Mouse (Mus musculus): ENCODE data around the gene Dnajc9. TPM values are rescaled to one million over a fixed set of nuclear protein-coding genes. Genes with fewer than 3 reads are reported as not detected.

Gene Dnajc9
- total RNA-seq (2021) = 10 to 100 TPM; 11.1 to 11.6 TPM
- long read RNA-seq, experiment 1, transcript Dnajc9-201 (5 exons, 1,631 nt) = major isoform, 9 of 10 reads
- long read RNA-seq, experiment 1, partial matches to known transcripts = 1 of 10 reads
- long read RNA-seq, experiment 1, other reads (novel, unspliced or antisense) = 0 of 10 reads
- long read RNA-seq, experiment 2, transcript Dnajc9-201 (5 exons, 1,631 nt) = major isoform, 5 of 9 reads
- long read RNA-seq, experiment 2, partial matches to known transcripts = 3 of 9 reads
- long read RNA-seq, experiment 2, other reads (novel, unspliced or antisense) = 0 of 9 reads

- DNase-seq = peak; percentile 96 to 97
These were observed at the start of gene Dnajc9 for GRCm38 (mm10) chr14:20388441-20389129. Dnajc9 (minus strand) TSS chr14:20388910.

DNA sequence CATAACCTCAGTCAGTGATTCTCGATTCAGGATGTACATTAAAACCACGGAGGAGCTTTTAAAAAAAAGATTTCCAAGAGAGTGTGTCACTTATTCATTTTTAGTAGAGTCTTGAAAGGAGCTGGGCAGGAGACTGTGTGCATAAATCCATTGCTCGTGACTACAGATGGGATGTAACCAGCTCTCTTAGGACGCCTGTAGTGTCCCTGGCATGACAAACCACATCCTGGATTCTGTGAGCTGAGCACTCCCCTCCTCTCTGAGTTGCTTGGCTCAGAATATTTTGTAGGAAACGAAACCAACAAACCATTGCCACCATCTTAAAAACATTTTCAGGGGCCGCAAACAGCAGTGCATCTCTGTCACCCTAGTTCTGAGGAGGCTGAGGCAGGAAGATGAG, 48.3 kb upstream of the Dnajc9 start:
- no peak for DNase-seq

DNA sequence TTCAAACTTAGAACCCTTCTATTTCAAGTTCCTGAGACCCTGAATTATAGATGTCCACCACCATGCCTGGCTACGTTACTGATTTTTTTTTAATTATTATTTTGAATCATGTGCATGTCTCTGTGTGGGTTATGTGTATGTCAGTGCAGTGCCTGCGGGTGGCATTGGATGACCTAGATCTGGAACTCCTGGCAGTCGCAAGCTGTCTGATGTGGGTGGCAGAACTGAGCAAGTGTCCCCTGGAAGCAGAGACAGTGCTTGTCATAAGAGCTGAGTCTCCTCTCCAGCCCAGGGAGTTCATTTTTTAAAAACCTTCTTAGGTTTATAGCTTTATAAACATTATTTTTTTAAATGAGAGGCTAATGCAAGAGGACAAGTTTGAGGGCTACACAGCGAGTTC, 43.7 kb upstream of the Dnajc9 start:
- DNase-seq = no peak

DNA sequence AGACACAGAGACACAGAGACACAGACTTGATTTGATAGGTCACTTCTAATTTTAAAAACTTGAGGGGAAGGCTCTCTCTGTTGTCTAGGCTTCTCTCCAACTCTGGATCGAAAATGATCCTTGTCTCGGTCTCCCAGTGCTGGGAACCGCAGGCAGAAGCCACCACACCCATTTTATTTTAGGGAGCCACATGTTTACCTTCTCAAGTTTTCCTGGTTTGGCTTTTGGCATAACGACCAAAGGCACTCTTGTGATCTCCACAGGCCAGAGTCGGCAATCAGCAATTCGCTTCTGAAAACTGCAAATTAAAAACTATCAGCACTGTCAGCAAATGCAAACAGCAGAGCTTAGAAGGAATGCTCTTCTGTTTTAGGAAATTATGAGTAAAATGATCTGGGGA, 43.0 kb upstream of the Dnajc9 start:
- DNase-seq = no peak

- DNase-seq = no peak
These were observed 41.1 kb upstream of the Dnajc9 start for GRCm38 (mm10) chr14:20429833-20430232.

GRCm38 (mm10) chr14:20428593-20428992, 39.9 kb upstream of the Dnajc9 start:
- DNase-seq = no peak

GRCm38 (mm10) chr14:20423046-20423445, 34.3 kb upstream of the Dnajc9 start:
- DNase-seq = no peak

GRCm38 (mm10) chr14:20422257-20422656, 33.5 kb upstream of the Dnajc9 start:
- DNase-seq = peak; percentile 30 to 53

- DNase-seq = peak in 1 of 2 experiments; percentile 44
These were observed 11.4 kb upstream of the Dnajc9 start for GRCm38 (mm10) chr14:20400071-20400470.

DNA sequence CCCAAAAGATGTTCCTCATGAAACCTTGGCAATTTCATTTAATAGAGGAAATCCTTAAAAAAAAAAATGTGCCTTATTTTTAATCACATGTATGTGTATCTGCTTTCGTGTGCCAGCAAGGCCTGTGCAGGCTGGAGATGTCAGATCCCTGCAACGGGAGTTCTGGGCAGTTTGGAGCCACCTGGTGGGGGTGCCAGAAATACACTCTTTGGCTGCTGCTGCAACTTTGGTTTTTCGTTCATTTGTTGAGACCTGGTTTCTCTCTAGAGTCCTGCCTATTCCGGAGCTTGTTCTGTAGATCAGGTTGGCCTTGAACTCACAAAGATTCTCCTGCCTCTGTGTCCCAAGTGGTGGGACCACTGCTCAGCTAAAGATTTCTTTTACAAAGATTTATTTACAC, 10.2 kb upstream of the Dnajc9 start:
- no peak for DNase-seq

GRCm38 (mm10) chr14:20397220-20397619, 8.5 kb upstream of the Dnajc9 start:
- DNase-seq = no peak

DNA sequence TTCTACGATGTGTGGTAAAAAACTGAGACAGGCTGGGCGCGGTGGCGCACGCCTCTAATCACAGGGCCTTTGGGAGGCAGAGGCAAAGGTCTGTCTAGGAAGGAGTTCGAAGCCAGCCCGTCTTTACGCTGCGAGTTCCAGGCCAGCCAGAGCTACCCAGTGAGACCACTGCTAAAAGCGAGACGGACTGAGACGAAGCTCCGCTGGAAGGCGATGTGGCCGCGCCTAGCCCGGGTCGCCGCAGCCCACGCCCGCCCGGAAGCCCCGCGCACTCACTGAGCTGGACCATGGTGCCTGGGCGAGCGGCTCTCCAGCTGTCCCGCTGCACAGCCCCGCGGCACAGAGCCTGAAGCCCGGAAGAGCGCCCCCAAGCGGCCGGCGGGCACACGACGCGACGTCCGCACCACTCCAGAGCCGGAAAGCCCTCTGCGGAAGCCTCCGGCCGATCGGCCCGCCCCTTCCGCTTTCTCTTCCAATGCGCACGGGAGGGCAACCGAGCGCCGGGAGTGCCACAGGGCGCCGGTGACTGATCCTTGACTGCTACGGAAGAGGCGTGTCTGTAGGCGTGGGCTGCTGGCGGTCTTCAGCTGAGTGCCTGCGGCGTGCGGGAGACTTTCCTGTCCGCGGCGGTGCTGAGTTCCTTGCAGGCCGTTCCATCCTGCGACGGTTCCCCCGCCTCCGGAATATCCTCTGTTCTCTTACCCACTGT, 4.6 kb upstream of the Dnajc9 start, which contains the start of gene Mrps16:
TSS of gene Mrps16 (minus strand) at position 430 of the 709 bp plus-strand sequence.
- DNase-seq = peak; percentile 95 to 98

DNA sequence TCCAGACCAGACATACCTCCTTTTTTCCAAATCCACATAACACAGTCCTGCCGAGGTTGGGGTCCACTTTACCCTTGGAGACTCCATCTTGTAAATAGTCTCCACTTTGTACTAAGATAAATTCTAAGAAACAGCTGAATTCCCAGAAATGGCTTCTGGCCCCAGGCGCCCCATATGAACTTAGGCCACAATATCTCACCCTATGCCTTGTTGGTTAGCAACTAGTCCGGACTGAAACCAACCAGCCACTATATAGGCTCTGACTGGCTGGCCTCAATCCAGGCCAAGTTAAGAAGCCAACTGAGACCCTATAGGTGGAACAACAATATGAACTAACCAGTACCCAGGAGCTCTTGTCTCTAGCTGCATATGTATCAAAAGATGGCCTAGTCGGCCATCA, 3.6 kb upstream of the Dnajc9 start:
- DNase-seq = no peak

DNA sequence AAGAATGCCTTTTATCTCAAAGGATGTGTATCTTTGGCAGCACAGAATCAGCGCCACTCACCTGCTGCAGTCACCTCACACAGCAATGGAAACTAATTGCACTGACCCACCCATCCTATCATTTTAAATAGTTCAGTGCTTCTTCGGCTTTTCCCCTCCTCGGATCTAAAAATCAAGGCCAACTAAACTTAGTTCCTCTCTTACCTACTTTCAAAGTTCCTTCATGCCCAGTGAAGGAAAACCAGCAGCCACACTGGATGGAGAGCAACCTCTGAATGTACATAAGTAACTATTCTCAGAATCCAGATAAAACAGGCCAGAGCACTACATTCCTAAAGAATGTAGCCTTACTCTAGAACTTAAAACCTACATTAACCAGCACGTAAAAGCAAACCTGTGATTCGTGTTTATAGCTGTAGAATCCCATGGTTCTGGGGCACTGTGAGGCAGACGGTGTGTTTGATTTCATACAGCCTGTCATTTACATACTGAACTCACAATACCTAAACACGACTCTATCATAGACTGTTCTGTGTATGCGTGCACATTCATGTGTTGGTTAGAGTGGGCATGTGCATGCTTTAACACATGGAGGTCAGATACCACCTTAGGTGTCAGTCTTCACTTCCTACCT, 853 bp upstream of the Dnajc9 start:
- no peak for DNase-seq

- DNase-seq = no peak
These were observed 8.8 kb downstream of the Dnajc9 start for GRCm38 (mm10) chr14:20379753-20380430.

GRCm38 (mm10) chr14:20379087-20379640, 9.5 kb downstream of the Dnajc9 start:
- no peak for DNase-seq

GRCm38 (mm10) chr14:20378313-20379061, 10.2 kb downstream of the Dnajc9 start:
- peak; percentile 31 to 47 for DNase-seq

DNA sequence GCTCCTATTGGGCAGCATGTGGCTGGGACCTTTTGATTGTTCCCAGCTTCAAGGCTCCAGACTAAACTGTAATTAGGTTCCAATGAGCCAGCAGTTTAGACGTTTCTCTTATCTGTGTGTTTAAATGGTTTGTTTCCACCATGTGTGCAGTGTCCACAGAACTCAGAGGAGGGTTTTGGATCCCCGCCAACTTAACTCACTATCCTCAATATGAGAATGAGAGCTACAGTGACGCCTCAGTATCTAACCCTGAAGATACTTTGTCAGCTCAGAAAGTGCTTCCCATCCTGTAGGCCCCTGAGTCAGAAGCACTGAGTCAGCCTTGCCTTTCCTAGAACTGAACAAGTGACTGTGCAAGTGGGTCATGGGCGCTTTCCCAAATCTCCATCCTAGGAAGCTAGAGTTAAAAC, 11.6 kb downstream of the Dnajc9 start:
- DNase-seq = no peak

- DNase-seq = no peak
These were observed 16.9 kb downstream of the Dnajc9 start for GRCm38 (mm10) chr14:20371854-20372253.

DNA sequence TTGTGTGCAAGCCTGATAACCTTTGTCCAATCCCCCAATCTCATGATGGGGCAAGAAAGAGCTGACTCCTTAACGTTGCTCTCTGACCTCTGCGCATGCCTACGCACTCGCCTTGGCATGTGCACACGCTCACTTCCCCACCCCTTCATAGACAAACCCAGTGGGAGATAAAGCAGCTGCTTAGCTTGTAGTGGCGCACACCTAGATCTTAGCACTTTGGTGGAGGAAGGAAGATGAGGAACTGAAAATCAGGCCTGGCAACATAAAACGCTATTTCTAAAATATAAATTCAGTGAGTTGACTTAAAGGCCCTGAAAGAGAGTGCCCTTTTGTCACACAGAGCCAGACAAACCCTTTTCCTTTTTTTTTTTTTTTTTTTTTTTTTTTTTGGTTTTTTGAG, 17.9 kb downstream of the Dnajc9 start:
- no peak for DNase-seq

DNA sequence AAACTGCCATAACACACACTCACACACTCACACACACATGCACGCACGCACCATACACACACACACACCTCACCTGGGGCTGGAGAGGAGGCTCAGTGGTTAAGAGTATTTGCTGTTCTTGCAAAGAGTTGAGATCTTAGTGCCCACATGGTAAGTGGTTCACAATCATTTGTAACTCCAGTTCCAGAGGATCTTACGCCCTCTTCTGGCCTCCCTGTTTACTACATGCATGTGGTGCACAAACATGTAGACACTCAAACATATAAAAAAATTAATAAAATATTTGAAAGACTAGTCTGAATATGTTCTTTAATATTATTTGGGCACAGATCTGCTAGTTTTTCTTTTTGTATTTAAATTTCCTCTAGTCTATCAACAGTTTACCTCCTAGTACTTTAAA, 20.4 kb downstream of the Dnajc9 start:
- DNase-seq = no peak
